Mouse (Mus musculus) heart, adult 2 months (tissue): ENCODE data around the gene Adcy7.

ENCODE experiments used
- CTCF ChIP-seq: fragments of 200-600 bp; IDR thresholded peaks from 2 replicates; pipeline ENCODE4 v1.8.1; 2022; ENCODE audit warnings: antibody characterized with exemption, mild to moderate bottlenecking, moderate library complexity
- EP300 ChIP-seq: fragments of 200-500 bp; IDR thresholded peaks from 2 replicates; pipeline ENCODE4 v1.6.1; 2011; ENCODE audit warnings: low read depth, low read length, control low read depth; ENCODE audit not compliant: insufficient read depth
- POLR2A ChIP-seq: fragments of 200-500 bp; IDR thresholded peaks from 2 replicates; pipeline ENCODE4 v1.6.1; 2011; ENCODE audit warnings: mild to moderate bottlenecking, low read depth, low read length, control low read depth; ENCODE audit not compliant: insufficient read depth

GRCm38 (mm10) chr8:88309881-88310280, 37.7 kb downstream of the Adcy7 start:
- TF ChIP-seq POLR2A, result no peak
- no peak for TF ChIP-seq EP300
- TF ChIP-seq CTCF, result no peak
